Mouse (Mus musculus): ENCODE measurements around the gene Lrrfip2. TPM values are rescaled to one million over a fixed set of nuclear protein-coding genes. Genes with fewer than 3 reads are reported as not detected.

The Lrrfip2 gene
- polyA plus RNA-seq, 1 experiment from 2014 or later, result 17.9 TPM

DNA sequence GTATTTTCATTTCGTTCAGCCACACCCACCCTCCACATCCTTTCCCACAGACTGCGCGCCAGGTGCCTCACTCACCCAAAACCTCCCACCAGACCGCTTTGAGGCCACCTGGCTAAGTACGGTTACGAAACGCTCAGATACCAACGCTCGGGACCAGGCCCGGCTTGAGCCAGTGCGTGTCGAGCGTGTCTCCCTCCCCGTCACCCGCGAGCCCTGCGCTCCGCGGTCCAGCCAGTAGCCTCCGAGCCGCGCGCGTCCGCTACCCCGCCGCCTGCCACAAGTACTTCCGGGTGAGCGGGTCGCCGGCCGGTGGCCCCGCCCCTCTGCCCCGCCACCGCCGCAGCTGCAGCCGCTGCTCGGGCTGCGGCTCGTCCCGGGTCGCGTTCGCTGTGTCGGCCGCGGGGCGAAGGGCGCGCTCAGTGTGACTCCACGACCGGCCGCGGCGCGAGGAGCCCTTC lies 431 bp downstream of the Lrrfip2 start:
- WGBS (ENCODE audit: insufficient replicate concordance), result under 1% methylated on average over 53 of the region's 56 CpGs
- H3K27me3 ChIP-seq, result no peaks in the 10 kb centered on the region

DNA sequence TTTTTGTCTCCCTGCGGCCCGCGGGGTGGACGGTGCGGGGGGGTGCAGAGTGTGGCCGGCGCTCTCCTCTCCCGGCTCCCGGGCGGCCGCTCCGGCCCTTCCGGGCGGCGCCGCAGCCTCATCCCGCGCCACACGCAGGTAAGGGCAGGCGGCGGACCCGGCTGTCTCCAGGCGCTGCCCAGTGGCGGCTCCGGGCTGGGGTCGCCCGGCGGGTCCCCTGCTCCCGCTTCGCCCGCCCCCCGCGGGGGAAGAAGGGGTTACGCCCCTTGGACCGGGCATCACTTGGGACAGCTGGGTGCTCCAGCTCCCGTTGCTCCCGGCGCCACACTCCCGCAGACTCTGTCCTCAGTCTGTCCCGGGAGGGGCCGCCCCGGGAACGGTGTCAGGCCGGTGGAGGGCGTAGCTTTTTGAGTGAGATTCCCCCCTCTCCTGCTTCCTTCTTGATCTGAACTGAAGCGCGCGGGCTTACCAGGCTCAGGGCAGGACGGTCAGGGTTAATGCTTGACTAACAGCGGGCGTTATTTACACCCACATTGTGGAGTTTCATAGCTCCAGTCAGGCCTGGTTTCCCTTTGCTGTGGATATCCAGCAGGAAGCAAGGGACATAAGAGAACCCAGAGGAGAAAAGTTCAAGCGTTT lies 979 bp downstream of the Lrrfip2 start:
- Histone ChIP-seq H3K4me2 (peak overlapping the region; percentile 95), H3K27me3 (no peaks in the 10 kb centered on the region), H3K4me3 (replicated peaks) (peak overlapping the region; percentile 97), H3K9ac (peak overlapping the region; percentile 89), H3K27ac (replicated peaks) (peak overlapping the region; percentile 88), H3K9me3 (replicated peaks) (no peaks in the 10 kb centered on the region), H3K4me1 (replicated peaks) (peaks cover 49% of the 10 kb centered on the region), H3K36me3 (replicated peaks) (0 out of 2 replicates have a peak, but pooled peaks cover 4% of the 10 kb centered on the region)
- WGBS (ENCODE audit: insufficient replicate concordance), result under 1% methylated on average over 52 of the region's 52 CpGs
- peak; percentile 73 for ATAC-seq (ENCODE audit: insufficient read depth)

More for the DNA sequence above, 431 bp downstream of the Lrrfip2 start:
- no peaks in the 10 kb centered on the region for H3K9me3 ChIP-seq (replicated peaks)
- H3K4me3 ChIP-seq (replicated peaks), result peak overlapping the region; percentile 97
- peak overlapping the region; percentile 89 for H3K9ac ChIP-seq
- H3K4me1 ChIP-seq (replicated peaks), result peaks cover 43% of the 10 kb centered on the region
- 0 out of 2 replicates have a peak, but pooled peaks cover 4% of the 10 kb centered on the region for H3K36me3 ChIP-seq (replicated peaks)
- peak overlapping the region; percentile 88 for H3K27ac ChIP-seq (replicated peaks)
- H3K4me2 ChIP-seq, result peak overlapping the region; percentile 95
- peak; percentile 92 for ATAC-seq (ENCODE audit: insufficient read depth)

DNA sequence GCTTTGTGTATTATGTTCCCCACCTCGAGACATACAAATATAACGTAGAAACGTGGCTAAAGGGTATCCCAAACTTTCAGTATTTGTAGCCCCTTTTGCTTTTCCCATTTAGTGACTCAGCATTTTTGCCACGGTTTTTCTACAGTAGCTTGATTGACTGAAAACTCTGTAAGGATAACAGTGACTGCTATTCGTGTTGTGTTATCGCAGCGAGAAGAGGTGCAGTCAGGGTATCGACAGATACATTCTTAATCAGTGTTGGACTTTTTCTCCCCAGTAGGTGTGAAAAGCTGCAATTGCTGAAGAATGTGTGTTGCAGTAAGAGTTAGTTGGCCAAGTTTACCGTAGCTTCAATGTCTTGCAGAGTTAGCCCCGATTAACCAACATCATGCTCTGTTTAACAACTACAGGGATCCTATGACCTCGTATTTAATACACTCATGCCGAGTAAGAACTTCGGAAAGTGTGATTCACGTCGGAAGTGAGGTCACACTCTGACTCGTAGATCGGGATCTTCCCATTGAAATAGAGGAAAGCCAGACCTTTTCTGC lies 1.6 kb downstream of the Lrrfip2 start:
- H3K4me3 ChIP-seq (replicated peaks), result peak overlapping the region; percentile 97
- H3K4me1 ChIP-seq (replicated peaks), result peaks cover 53% of the 10 kb centered on the region
- peak overlapping the region; percentile 88 for H3K27ac ChIP-seq (replicated peaks)
- 0 out of 2 replicates have a peak, but pooled peaks cover 4% of the 10 kb centered on the region for H3K36me3 ChIP-seq (replicated peaks)
- H3K9ac ChIP-seq, result peak overlapping the region; percentile 89
- no peaks in the 10 kb centered on the region for H3K27me3 ChIP-seq
- ATAC-seq (ENCODE audit: insufficient read depth), result peak; percentile 32; the same call in 1 of the 2 replicates
- H3K9me3 ChIP-seq (replicated peaks), result no peaks in the 10 kb centered on the region
- WGBS (ENCODE audit: insufficient replicate concordance), result 4% methylated on average over 17 of the region's 17 CpGs
- peak overlapping the region; percentile 95 for H3K4me2 ChIP-seq

DNA sequence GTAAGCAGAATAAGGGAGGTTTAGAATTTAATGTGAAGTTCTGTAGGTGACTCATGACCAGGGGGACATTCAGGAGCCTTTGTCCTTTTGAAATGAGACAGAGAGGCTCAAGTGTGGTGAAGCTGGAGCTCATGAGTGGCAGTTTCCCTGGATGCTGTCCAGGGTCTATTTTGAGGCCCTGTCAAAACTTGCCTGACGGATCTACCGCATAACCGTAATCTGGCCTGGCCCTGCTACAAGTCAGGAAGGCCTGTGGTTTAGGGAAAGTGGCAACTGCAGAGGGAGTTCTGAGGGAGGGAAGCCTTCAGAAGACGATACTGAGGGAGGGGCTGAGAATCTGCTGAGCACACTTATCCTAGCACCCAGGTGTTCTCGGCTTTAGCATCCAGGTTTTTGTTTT lies 5.1 kb downstream of the Lrrfip2 start:
- no peaks in the 10 kb centered on the region for H3K27me3 ChIP-seq
- H3K9me3 ChIP-seq (replicated peaks), result no peaks in the 10 kb centered on the region
- no peak overlapping the region for H3K9ac ChIP-seq
- no peak overlapping the region for H3K4me3 ChIP-seq (replicated peaks)
- peaks cover 62% of the 10 kb centered on the region for H3K4me1 ChIP-seq (replicated peaks)
- no peak overlapping the region for H3K4me2 ChIP-seq
- 17% methylated on average over 5 of the region's 5 CpGs for WGBS (ENCODE audit: insufficient replicate concordance)
- H3K27ac ChIP-seq (replicated peaks), result 0 out of 2 replicates have a peak overlapping the region, but pooled peaks have one; percentile 14
- 0 out of 2 replicates have a peak, but pooled peaks cover 4% of the 10 kb centered on the region for H3K36me3 ChIP-seq (replicated peaks)
- ATAC-seq (ENCODE audit: insufficient read depth), result no peak

DNA sequence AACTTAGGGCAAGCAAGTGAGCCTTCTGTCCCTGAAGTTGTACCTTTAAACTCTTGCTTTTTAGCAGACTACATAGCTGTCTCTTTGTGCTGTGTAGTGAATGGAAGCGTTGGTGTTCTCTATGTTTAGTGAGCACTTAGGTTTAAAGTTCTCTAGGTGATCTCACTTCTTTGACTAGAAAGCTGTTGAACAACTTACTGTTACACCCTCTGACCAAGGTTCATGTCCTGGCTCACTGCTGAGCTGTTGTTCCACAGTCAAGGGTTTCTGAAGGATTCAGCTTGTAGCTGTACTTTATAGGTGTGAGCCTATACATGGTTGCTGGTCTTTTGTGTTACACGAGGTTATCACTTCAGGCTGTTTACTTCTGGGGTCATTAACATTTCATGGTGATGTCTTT lies 5.9 kb downstream of the Lrrfip2 start:
- Histone ChIP-seq H3K9me3 (replicated peaks) (no peaks in the 10 kb centered on the region), H3K27ac (replicated peaks) (0 out of 2 replicates have a peak overlapping the region, but pooled peaks have one; percentile 24), H3K27me3 (no peaks in the 10 kb centered on the region), H3K9ac (no peak overlapping the region), H3K4me1 (replicated peaks) (peaks cover 64% of the 10 kb centered on the region), H3K36me3 (replicated peaks) (0 out of 2 replicates have a peak, but pooled peaks cover 4% of the 10 kb centered on the region), H3K4me2 (no peak overlapping the region), H3K4me3 (replicated peaks) (no peak overlapping the region)
- ATAC-seq (ENCODE audit: insufficient read depth), result no peak
- WGBS (ENCODE audit: insufficient replicate concordance), result 42% methylated on average over 2 of the region's 2 CpGs

DNA sequence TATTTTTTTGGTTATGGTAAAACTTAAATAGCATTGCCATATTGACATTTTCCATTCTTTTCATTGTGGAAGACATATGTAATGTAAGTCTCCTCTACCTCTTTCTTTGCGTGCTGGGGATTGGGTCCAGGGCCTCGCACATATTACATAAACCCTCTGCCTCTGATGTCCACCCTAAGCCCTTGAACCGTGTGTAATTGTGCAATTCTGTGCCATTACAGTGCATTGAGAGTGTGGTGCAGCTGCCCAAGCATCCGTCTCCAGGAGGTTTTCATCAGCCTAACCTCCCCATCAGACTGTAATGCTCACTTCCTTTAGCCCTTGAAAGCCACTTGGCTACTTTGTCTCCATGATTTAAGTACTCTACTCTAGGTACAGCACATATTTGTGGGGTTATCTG lies 7.0 kb downstream of the Lrrfip2 start:
- Histone ChIP-seq H3K27me3 (no peaks in the 10 kb centered on the region), H3K27ac (replicated peaks) (no peak overlapping the region), H3K4me3 (replicated peaks) (no peak overlapping the region), H3K4me1 (replicated peaks) (peaks cover 55% of the 10 kb centered on the region), H3K36me3 (replicated peaks) (0 out of 2 replicates have a peak, but pooled peaks cover 4% of the 10 kb centered on the region), H3K4me2 (no peak overlapping the region), H3K9ac (no peak overlapping the region), H3K9me3 (replicated peaks) (no peaks in the 10 kb centered on the region)
- no peak for ATAC-seq (ENCODE audit: insufficient read depth)
- 56% methylated on average over 4 of the region's 4 CpGs for WGBS (ENCODE audit: insufficient replicate concordance)

DNA sequence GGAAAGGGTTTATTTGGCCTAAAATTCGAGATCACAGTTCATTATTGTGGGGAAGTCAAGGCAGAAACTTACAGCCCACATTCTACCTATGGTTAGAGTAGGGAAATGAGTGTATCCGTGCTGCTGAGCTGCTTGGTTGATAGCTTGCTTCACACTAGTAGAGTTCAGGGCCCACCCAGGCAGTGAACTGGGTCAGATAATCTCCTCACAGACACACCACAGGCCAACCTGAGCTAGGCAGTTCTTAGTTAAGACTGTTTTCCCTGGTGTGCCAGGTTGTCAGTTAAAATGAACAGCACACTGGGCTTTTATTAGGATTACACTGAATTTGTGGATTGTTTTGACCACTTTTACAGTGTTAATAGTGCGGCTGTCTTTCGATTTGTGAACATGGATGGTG lies 9.3 kb downstream of the Lrrfip2 start:
- no peak overlapping the region for H3K4me2 ChIP-seq
- peaks cover 42% of the 10 kb centered on the region for H3K4me1 ChIP-seq (replicated peaks)
- no peak overlapping the region for H3K4me3 ChIP-seq (replicated peaks)
- 0 out of 2 replicates have a peak, but pooled peaks cover 2% of the 10 kb centered on the region for H3K36me3 ChIP-seq (replicated peaks)
- no peak overlapping the region for H3K27ac ChIP-seq (replicated peaks)
- H3K27me3 ChIP-seq, result no peaks in the 10 kb centered on the region
- no peaks in the 10 kb centered on the region for H3K9me3 ChIP-seq (replicated peaks)
- no peak overlapping the region for H3K9ac ChIP-seq
- peak; percentile 79 for ATAC-seq (ENCODE audit: insufficient read depth)
- WGBS (ENCODE audit: insufficient replicate concordance), result 53% methylated on average over 4 of the region's 4 CpGs

DNA sequence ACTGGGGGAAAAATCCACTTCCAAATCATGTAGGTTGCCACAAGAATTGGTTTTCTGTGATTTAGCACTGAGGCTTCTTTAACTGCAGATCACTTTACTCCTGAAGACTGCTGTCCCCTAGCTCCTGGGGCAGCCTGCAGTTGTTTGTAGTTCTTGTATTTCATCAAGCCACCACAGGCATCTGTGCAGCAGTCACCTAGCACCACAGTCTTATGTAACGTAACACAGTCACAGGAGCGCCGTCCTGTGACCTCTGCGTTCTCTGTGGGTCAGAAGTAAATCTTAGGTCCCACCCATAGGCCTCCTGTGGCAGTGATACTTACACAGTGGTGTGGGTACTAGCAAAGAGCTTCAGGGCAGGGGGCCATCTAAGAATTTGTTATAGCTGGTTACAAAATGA lies 10.4 kb downstream of the Lrrfip2 start:
- 78% methylated on average over 4 of the region's 4 CpGs for WGBS (ENCODE audit: insufficient replicate concordance)
- no peaks in the 10 kb centered on the region for H3K36me3 ChIP-seq (replicated peaks)
- ATAC-seq (ENCODE audit: insufficient read depth), result no peak
- H3K4me3 ChIP-seq (replicated peaks), result no peak overlapping the region
- H3K4me1 ChIP-seq (replicated peaks), result peaks cover 33% of the 10 kb centered on the region
- H3K9ac ChIP-seq, result no peak overlapping the region
- H3K27ac ChIP-seq (replicated peaks), result no peak overlapping the region
- H3K4me2 ChIP-seq, result no peak overlapping the region
- H3K27me3 ChIP-seq, result no peaks in the 10 kb centered on the region
- no peaks in the 10 kb centered on the region for H3K9me3 ChIP-seq (replicated peaks)

DNA sequence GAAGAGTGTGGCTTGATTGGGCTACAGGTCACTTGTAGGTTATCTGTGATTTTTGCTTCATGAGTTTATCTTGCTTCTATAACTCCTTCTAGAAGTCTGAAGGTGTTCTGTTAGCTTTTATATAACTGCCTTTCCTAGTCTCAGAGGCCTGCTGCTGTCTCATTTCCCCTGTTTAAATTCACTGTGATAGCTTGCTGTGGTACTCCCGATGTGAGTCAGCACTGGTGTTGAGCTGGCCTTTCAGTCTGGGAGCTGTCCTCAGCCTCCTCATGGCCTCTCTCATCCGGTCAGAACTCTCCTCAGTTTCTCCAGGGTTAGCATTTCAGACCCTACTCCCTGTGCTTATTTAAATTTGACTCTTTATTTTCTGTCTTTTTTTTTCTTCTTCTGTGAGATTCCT lies 12.7 kb downstream of the Lrrfip2 start:
- Histone ChIP-seq H3K27ac (replicated peaks) (no peak overlapping the region), H3K4me2 (no peak overlapping the region), H3K9ac (no peak overlapping the region), H3K27me3 (no peaks in the 10 kb centered on the region), H3K9me3 (replicated peaks) (no peaks in the 10 kb centered on the region), H3K4me3 (replicated peaks) (no peak overlapping the region), H3K4me1 (replicated peaks) (peaks cover 18% of the 10 kb centered on the region), H3K36me3 (replicated peaks) (no peaks in the 10 kb centered on the region)
- 46% methylated on average over 2 of the region's 2 CpGs for WGBS (ENCODE audit: insufficient replicate concordance)
- ATAC-seq (ENCODE audit: insufficient read depth), result no peak

DNA sequence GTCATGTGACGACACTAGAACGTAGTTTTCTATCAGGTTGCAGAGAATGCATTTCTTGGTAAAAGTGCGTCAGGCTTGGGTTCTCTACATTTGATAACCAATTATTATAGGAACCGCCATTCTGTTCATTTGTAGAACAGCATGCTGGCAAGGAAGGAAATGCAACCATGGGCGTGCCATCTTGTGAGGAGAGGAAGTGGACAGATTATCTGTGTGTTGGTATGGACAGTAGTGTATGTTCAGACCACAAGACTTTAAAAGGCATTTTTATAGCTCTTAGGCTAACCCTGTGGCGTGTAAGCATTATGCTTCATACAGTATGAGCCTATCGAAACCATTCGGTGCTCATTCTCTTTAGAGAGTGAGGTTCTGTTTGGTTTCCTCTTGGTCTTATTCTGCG lies 20.8 kb downstream of the Lrrfip2 start:
- no peak for ATAC-seq (ENCODE audit: insufficient read depth)
- 47% methylated on average over 9 of the region's 9 CpGs for WGBS (ENCODE audit: insufficient replicate concordance)
- H3K9ac ChIP-seq, result no peak overlapping the region
- H3K4me3 ChIP-seq (replicated peaks), result no peak overlapping the region
- H3K27ac ChIP-seq (replicated peaks), result no peak overlapping the region
- no peaks in the 10 kb centered on the region for H3K36me3 ChIP-seq (replicated peaks)
- no peaks in the 10 kb centered on the region for H3K9me3 ChIP-seq (replicated peaks)
- peaks cover 11% of the 10 kb centered on the region for H3K4me1 ChIP-seq (replicated peaks)
- no peak overlapping the region for H3K4me2 ChIP-seq
- no peaks in the 10 kb centered on the region for H3K27me3 ChIP-seq

DNA sequence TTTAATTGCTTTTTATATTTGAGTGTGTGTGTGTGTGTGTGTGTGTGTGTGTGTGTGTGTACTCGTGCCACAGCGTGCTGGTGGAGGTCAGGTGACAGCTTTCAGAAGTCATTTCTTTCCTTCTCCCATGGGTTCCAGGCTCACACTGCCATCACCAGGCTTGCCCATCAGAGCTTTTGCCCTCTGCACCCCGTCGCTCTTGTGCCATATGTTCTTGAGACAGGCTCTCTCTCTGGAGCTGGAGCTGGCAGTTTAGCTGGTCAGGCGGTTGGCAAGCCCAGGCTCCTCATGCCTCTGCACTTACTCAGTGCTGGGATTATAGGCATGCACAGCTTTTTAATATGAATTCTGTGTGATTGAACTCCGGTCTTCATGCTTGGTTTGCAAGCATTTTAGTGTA lies 25.3 kb downstream of the Lrrfip2 start:
- ATAC-seq (ENCODE audit: insufficient read depth), result no peak
- Histone ChIP-seq H3K4me2 (no peak overlapping the region), H3K27me3 (no peaks in the 10 kb centered on the region), H3K36me3 (replicated peaks) (no peaks in the 10 kb centered on the region), H3K9ac (no peak overlapping the region), H3K9me3 (replicated peaks) (no peaks in the 10 kb centered on the region), H3K4me1 (replicated peaks) (peaks cover 28% of the 10 kb centered on the region), H3K4me3 (replicated peaks) (no peak overlapping the region), H3K27ac (replicated peaks) (no peak overlapping the region)
- 79% methylated on average over 6 of the region's 6 CpGs for WGBS (ENCODE audit: insufficient replicate concordance)

Data from liver, embryonic 15.5 days (tissue).